Mouse (Mus musculus) liver, embryonic 16.5 days (tissue): ENCODE measurements around the gene Actr2. TPM values are rescaled to one million over a fixed set of nuclear protein-coding genes. Genes with fewer than 3 reads are reported as not detected.

Experiments
- ATAC-seq: fragments of 200-750 bp; cut with Nextera tagmentation; 2 replicates; pipeline ENCODE4 v1.8.0; 2017; ENCODE audit warnings: low read depth, mild to moderate bottlenecking, moderate number of reproducible peaks, moderate library complexity
- H3K27ac ChIP-seq: fragments of 300-500 bp; sonication (generic); 2 replicates; pipeline ENCODE4 v1.5.1; 2014; ENCODE audit warnings: mild to moderate bottlenecking, low read length
- H3K27me3 ChIP-seq: fragments of 300-500 bp; sonication (generic); 2 replicates; pipeline ENCODE4 v1.6.1; 2014; ENCODE audit warnings: low read depth, low read length, mixed read lengths; ENCODE audit not compliant: control insufficient read depth, insufficient read depth
- H3K36me3 ChIP-seq: fragments of 300-500 bp; sonication (generic); 2 replicates; pipeline ENCODE4 v1.6.1; 2014; ENCODE audit warnings: mild to moderate bottlenecking; ENCODE audit not compliant: control insufficient read depth, insufficient read depth
- H3K4me1 ChIP-seq: fragments of 300-500 bp; sonication (generic); 2 replicates; pipeline ENCODE4 v1.6.1; 2014; ENCODE audit warnings: low read depth, low read length, mixed read lengths; ENCODE audit not compliant: control insufficient read depth
- H3K4me2 ChIP-seq: fragments of 300-500 bp; sonication (generic); 2 replicates; pipeline ENCODE4 v1.6.1; 2014; ENCODE audit warnings: low read depth, low read length, mixed read lengths
- H3K4me3 ChIP-seq: fragments of 300-500 bp; sonication (generic); 2 replicates; pipeline ENCODE4 v1.5.1; 2014; ENCODE audit warnings: low read depth, mild to moderate bottlenecking, low read length
- H3K9ac ChIP-seq: fragments of 300-500 bp; sonication (generic); 2 replicates; pipeline ENCODE4 v1.6.1; 2014; ENCODE audit warnings: low read depth, low read length
- H3K9me3 ChIP-seq: fragments of 300-500 bp; sonication (generic); replicated peaks from 2 replicates; pipeline ENCODE4 v1.6.1; 2016; ENCODE audit warnings: low read length; ENCODE audit not compliant: control insufficient read depth
- WGBS: fragments of 180-500 bp; shearing (Covaris S2); extraction: QIAGEN DNeasy Blood & Tissue Kit; methylation state at CpG from one replicate; pipeline ENCODE4 v1.1.7; 2014; ENCODE audit not compliant: insufficient replicate concordance; 5-methylcytosine and 5-hydroxymethylcytosine counted together
- polyA plus RNA-seq: library from polyadenylated mRNA; unstranded; fragments of >200 nt; fragmentation: Nextera tagmentation; extraction: Ambion mirVana; gene quantifications from 2 replicates; pipeline ENCODE4 v1.2.1, GENCODE M21; 2015

Actr2 gene
- polyA plus RNA-seq, 1 experiment from 2014 or later, result 39.9 TPM

GRCm38 (mm10) chr11:20022911-20023482 lies 89.7 kb downstream of the Actr2 start:
- peaks cover 13% of the 10 kb centered on the region for H3K4me1 ChIP-seq
- peak; percentile 70 for ATAC-seq
- H3K9ac ChIP-seq, result peak overlapping the region; percentile 45
- 44% methylated on average over 14 of the region's 14 CpGs for WGBS
- no peaks in the 10 kb centered on the region for H3K27me3 ChIP-seq
- peaks cover 12% of the 10 kb centered on the region for H3K9me3 ChIP-seq
- peak overlapping the region; percentile 15; the same call in 1 of the 2 replicates for H3K4me3 ChIP-seq
- peak overlapping the region; percentile 61 for H3K4me2 ChIP-seq
- H3K27ac ChIP-seq, result peak overlapping the region; percentile 72
- peaks cover 35% of the 10 kb centered on the region for H3K36me3 ChIP-seq

GRCm38 (mm10) chr11:20022462-20022861 lies 90.3 kb downstream of the Actr2 start:
- peaks cover 12% of the 10 kb centered on the region for H3K9me3 ChIP-seq
- peaks cover 13% of the 10 kb centered on the region for H3K4me1 ChIP-seq
- peak overlapping the region; percentile 15; the same call in 1 of the 2 replicates for H3K4me3 ChIP-seq
- peak overlapping the region; percentile 45 for H3K9ac ChIP-seq
- H3K36me3 ChIP-seq, result peaks cover 35% of the 10 kb centered on the region
- ATAC-seq, result peak; percentile 97
- peak overlapping the region; percentile 72 for H3K27ac ChIP-seq
- peak overlapping the region; percentile 61 for H3K4me2 ChIP-seq
- WGBS, result 21% methylated on average over 2 of the region's 2 CpGs
- H3K27me3 ChIP-seq, result no peaks in the 10 kb centered on the region

- H3K4me2 ChIP-seq, result no peak overlapping the region
- H3K4me3 ChIP-seq, result no peak overlapping the region
- peaks cover 41% of the 10 kb centered on the region for H3K36me3 ChIP-seq
- H3K27me3 ChIP-seq, result no peaks in the 10 kb centered on the region
- H3K27ac ChIP-seq, result no peak overlapping the region
- H3K4me1 ChIP-seq, result peaks cover 13% of the 10 kb centered on the region
- peaks cover 12% of the 10 kb centered on the region for H3K9me3 ChIP-seq
- no peak for ATAC-seq
- WGBS, result 97% methylated on average over 35 of the region's 35 CpGs
- H3K9ac ChIP-seq, result no peak overlapping the region
Measured at GRCm38 (mm10) chr11:20020720-20021119, 92.0 kb downstream of the Actr2 start.

GRCm38 (mm10) chr11:20018905-20019304 lies 93.8 kb downstream of the Actr2 start:
- Histone ChIP-seq H3K36me3 (peaks cover 38% of the 10 kb centered on the region), H3K4me1 (peaks cover 13% of the 10 kb centered on the region), H3K27ac (no peak overlapping the region), H3K9ac (no peak overlapping the region), H3K4me3 (no peak overlapping the region), H3K27me3 (no peaks in the 10 kb centered on the region), H3K9me3 (peaks cover 12% of the 10 kb centered on the region), H3K4me2 (no peak overlapping the region)
- ATAC-seq, result no peak
- WGBS, result 82% methylated on average over 2 of the region's 2 CpGs

- H3K27ac ChIP-seq, result no peak overlapping the region
- H3K36me3 ChIP-seq, result peaks cover 38% of the 10 kb centered on the region
- no peak overlapping the region for H3K9ac ChIP-seq
- no peak overlapping the region for H3K4me3 ChIP-seq
- H3K4me1 ChIP-seq, result peaks cover 9% of the 10 kb centered on the region
- H3K4me2 ChIP-seq, result no peak overlapping the region
- H3K27me3 ChIP-seq, result no peaks in the 10 kb centered on the region
- 89% methylated on average over 13 of the region's 13 CpGs for WGBS
- no peak for ATAC-seq
- H3K9me3 ChIP-seq, result peaks cover 12% of the 10 kb centered on the region
Measured at GRCm38 (mm10) chr11:20017937-20018336, 94.8 kb downstream of the Actr2 start.

- ATAC-seq, result no peak
- H3K4me3 ChIP-seq, result no peak overlapping the region
- H3K9ac ChIP-seq, result no peak overlapping the region
- H3K36me3 ChIP-seq, result peaks cover 10% of the 10 kb centered on the region
- H3K9me3 ChIP-seq, result no peaks in the 10 kb centered on the region
- H3K4me2 ChIP-seq, result no peak overlapping the region
- no peaks in the 10 kb centered on the region for H3K4me1 ChIP-seq
- no peak overlapping the region for H3K27ac ChIP-seq
- H3K27me3 ChIP-seq, result no peaks in the 10 kb centered on the region
- 81% methylated on average over 3 of the region's 3 CpGs for WGBS
Measured at GRCm38 (mm10) chr11:20013366-20013765, 99.3 kb downstream of the Actr2 start.

Other genes with a start within 250 kb of the Actr2 start
- 0.98 and 1.3 TPM in 2 replicates for gene Spred2, start 188.5 kb downstream of the Actr2 start, polyA plus RNA-seq
- gene Rab1a, start 88.5 kb upstream of the Actr2 start, polyA plus RNA-seq, result 93.3 and 96.9 TPM in 2 replicates
- gene Cep68, start 136.5 kb upstream of the Actr2 start, polyA plus RNA-seq, result 6.8 and 7.4 TPM in 2 replicates
- 14.6 and 15.0 TPM in 2 replicates for gene Slc1a4, start 219.8 kb upstream of the Actr2 start, polyA plus RNA-seq